In the genomic region with DNA sequence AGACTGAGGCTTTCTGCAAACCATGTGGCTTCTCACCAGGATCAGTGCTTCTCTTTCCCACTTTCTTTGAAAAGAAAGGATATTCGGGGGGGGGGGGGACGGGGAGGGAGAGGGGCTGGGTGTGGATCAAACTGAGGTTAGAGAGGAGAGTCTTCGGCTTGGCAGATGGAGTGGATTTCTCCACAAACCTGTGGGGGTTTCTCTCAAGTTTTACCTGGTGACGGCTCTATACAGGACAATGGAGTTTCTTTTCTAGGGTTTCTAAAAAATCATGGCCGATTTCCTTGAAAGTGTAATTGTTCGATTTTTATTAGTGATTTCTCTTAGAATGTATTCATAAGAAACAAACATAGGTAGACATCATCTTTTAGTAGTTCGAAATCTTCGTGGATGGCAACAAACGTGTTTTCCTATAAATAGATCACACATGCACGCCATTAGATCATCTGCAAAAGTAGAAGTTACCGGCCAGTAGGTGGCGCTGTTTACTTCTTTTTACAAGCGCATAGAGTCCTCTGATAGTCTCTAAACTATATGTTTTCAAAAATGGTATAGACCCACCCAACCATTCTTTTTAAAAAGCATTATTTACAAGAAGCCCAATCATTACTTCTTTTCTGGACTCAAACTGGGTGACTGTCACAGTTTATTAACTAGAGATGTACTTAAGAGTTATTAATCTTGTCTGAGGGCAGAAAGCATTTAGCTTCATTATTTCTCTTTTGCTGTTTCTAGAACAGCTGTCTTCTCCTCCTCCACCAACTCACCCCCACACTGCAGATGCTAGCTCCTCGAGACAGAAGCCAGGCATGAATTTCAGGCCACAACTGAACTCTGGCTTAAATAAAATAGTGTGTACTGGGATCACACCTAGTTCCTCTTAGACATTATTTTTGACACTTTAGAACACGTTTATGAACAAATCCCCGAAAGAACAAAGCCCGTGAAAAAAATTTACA, we compare ENCODE assay signal across 8 mouse cellular contexts. TPM values are rescaled to one million over a fixed set of nuclear protein-coding genes. Genes with fewer than 3 reads are reported as not detected.
A peak's percentile ranks its signal among the peaks of the same experiment; 100 is the strongest.
DNase-seq lines count a peak whose midpoint lies in the region; ATAC-seq and TF ChIP-seq lines count a peak whose summit lies in the region.

No protein-coding gene starts in this region.

- peak; percentile 64 for DNase-seq in left cerebral cortex, adult 11 months (ENCODE audit: low spot score)
- no peak for DNase-seq in left cerebral cortex, adult 8-10 months (ENCODE audit: low spot score in 2 of 2)
- DNase-seq in cerebellum, postnatal 14 days, result peak; percentile 90 to 94
- DNase-seq in gastrocnemius, adult 2 months, result peak; percentile 75
- peak; percentile 85 for DNase-seq in induced T-regulatory cell, adult 2 months (ENCODE audit: low read depth)
- peak; percentile 89 for DNase-seq in left cerebral cortex, postnatal 4 days

- H3K27me3 ChIP-seq in myocyte (ENCODE audit: control insufficient read depth, insufficient read depth, insufficient read length), result no peaks in the 10 kb centered on the region
- H3K27me3 ChIP-seq in stomach, embryonic 16.5 days (ENCODE audit: control insufficient read depth, insufficient read depth, low read length), result peaks cover 2% of the 10 kb centered on the region; the same call in 1 of the 2 replicates

- no peak overlapping the region for H3K9ac ChIP-seq in stomach, embryonic 16.5 days (ENCODE audit: low read length)

- ATAC-seq in stomach, embryonic 16.5 days (ENCODE audit: insufficient read depth, low FRiP score), result no peak

- TF ChIP-seq POLR2A in myocyte (IDR thresholded peaks at IDR 0.05; ENCODE audit: insufficient read length, low read depth), result no peak

- peak; percentile 79 for TF ChIP-seq CTCF in gastrocnemius, adult 2 months (IDR thresholded peaks at IDR 0.05)

- no peaks in the 10 kb centered on the region for H3K36me3 ChIP-seq in myocyte (ENCODE audit: control insufficient read depth, insufficient read depth)
- H3K36me3 ChIP-seq in stomach, embryonic 16.5 days (ENCODE audit: control insufficient read depth, insufficient read depth, low read length), result no peaks in the 10 kb centered on the region

- H3K4me3 ChIP-seq in gastrocnemius, adult 2 months, result no peak overlapping the region
- no peak overlapping the region for H3K4me3 ChIP-seq in myocyte
- H3K4me3 ChIP-seq in stomach, embryonic 16.5 days (replicated peaks; ENCODE audit: low read length), result no peak overlapping the region

- no peak overlapping the region for H3K27ac ChIP-seq in gastrocnemius, adult 2 months
- H3K27ac ChIP-seq in stomach, embryonic 16.5 days (ENCODE audit: low read length), result no peak overlapping the region

- H3K4me2 ChIP-seq in myocyte (ENCODE audit: low read depth), result peak overlapping the region; percentile 67
- H3K4me2 ChIP-seq in stomach, embryonic 16.5 days (ENCODE audit: low read depth, low read length), result peak overlapping the region; percentile 1; the same call in 1 of the 2 replicates

- H3K79me2 ChIP-seq in myocyte (ENCODE audit: control insufficient read depth, insufficient read depth), result no peaks in the 10 kb centered on the region

- H3K9me3 ChIP-seq in stomach, embryonic 16.5 days (replicated peaks; ENCODE audit: control insufficient read depth, low read length), result no peaks in the 10 kb centered on the region

- intact Hi-C loops in gastrocnemius, adult 2 months (cut with DNase I), result loop anchor here (1.0 to 5.0 kb wide), 4 partner anchors 396 to 1146 kb away; no protein-coding TSS in a partner anchor
- intact Hi-C loops in left cerebral cortex, postnatal 4 days (cut with DNase I), result loop anchor here (5.0 to 10.0 kb wide), 4 partner anchors 701 to 1341 kb away; no protein-coding TSS in a partner anchor

- no peaks in the 10 kb centered on the region for H3K4me1 ChIP-seq in stomach, embryonic 16.5 days (ENCODE audit: control insufficient read depth, insufficient read depth, low read length)

- WGBS in stomach, embryonic 16.5 days, result 24% methylated on average over 17 of the region's 17 CpGs

- H3ac ChIP-seq in myocyte (ENCODE audit: control insufficient read depth, insufficient read length), result no peak overlapping the region

TF ChIP-seq in myocyte, 11 proteins besides CTCF, POLR2A, EP300 and RAD21:
- TF ChIP-seq TCF3 (IDR thresholded peaks at IDR 0.05; ENCODE audit: insufficient read length, low read depth), result no peak
- TF ChIP-seq CEBPB (IDR thresholded peaks at IDR 0.05; ENCODE audit: insufficient read depth, poor library complexity, severe bottlenecking), result no peak
- TF ChIP-seq MYOD1 (IDR thresholded peaks at IDR 0.05; ENCODE audit: control insufficient read depth in 1 of 3, insufficient read length in 2 of 3, low read depth in 2 of 3), result peak in 1 of 3 experiments; percentile 31

RNA-seq across cellular contexts. Expression of gene Enox1, which starts 15.0 kb away (rescaled TPM):
- 10 to 100 TPM; 38.1 to 46.3 (median 40.3) TPM for total RNA-seq in left cerebral cortex, adult 8-10 months (2022)
- 1 to 10 TPM in 1 of 2 experiments, under 1 TPM in 1; 0.48 to 1.1 TPM for total RNA-seq in gastrocnemius, adult 2 months (2021)
- 10 to 100 TPM; 67.2 to 73.5 TPM for total RNA-seq in left cerebral cortex, postnatal 4 days (2021)
- polyA plus RNA-seq in myocyte (2012; fragmentation: generic; extraction: Trizol), result 3.1 TPM
- 5.1 and 6.6 TPM in 2 replicates for polyA plus RNA-seq in stomach, embryonic 16.5 days (2015; fragmentation: Nextera tagmentation; extraction: Ambion mirVana)

Comparison
In these comparisons a context has a peak if more than half of its experiments do, and no peak if none do; other contexts are left out.
1. DNase-seq: peak in left cerebral cortex, adult 11 months (single experiment), cerebellum, postnatal 14 days (2 of 2), gastrocnemius, adult 2 months (single experiment), induced T-regulatory cell, adult 2 months (single experiment) and left cerebral cortex, postnatal 4 days (single experiment); none in left cerebral cortex, adult 8-10 months (0 of 2).
2. RNA of gene Enox1, which starts 15.0 kb away (total RNA-seq): 67.2 to 73.5 TPM in left cerebral cortex, postnatal 4 days and 38.1 to 46.3 TPM in left cerebral cortex, adult 8-10 months; 0.48 to 1.1 TPM in gastrocnemius, adult 2 months; every median in the first group is over 10 times any median in the second.